Mouse (Mus musculus): ENCODE measurements at regions not wholly inside any gene's neighbourhood (a gene's known extent, or its start where the extent isn't known, plus 50 kb on each side); places are given as distances from the start of the nearest gene placed in this dataset.

- DNase-seq (ENCODE audit: low spot score) = no peak
Measured at GRCm38 (mm10) chr1:183865111-183865510, 148.0 kb upstream of the Dusp10 start.

GRCm38 (mm10) chr1:183865586-183865985 is 147.5 kb upstream of the Dusp10 start:
- no peak for DNase-seq (ENCODE audit: low spot score)

DNA sequence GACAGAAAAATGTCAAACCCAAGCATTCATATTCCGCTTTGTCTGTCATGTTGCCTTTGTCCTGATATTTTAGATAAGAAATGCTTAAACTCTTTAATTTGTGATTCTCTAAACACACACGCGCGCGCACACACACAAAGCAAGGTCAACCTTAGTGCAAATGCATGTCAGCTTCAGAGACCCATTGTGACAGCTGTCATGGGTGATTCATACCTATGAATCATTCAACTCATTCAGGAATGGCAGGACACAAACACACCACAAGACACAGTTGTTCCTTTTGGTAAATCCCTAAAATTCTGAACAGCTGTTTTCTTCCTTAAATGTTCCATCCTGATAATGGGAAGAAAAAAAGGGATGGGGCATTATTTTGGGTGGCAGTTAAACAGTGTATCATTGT is 144.1 kb upstream of the Dusp10 start:
- no peak for DNase-seq (ENCODE audit: low spot score)

DNA sequence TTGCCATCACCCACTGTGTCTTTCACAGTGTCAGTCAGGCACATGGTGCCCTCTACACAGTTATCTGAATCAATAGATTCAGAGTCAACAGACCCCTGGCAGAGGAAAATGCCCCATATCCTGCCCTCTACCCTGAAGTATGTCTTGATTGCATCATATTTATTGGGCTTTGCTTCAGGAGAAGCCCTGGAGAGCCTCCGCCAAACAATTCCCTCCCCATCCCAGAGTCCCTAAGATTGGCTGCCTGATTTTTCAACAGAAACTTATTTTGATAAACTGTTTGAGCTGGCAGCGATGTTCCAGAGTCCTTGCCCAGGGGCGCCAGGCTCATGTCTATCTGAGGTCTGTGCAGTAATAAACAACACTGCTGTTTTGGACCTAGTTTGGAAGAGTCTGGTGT is 117.2 kb upstream of the Dusp10 start:
- peak; percentile 14 for DNase-seq (ENCODE audit: low spot score)

- DNase-seq (ENCODE audit: low spot score) = no peak
Measured at GRCm38 (mm10) chr1:183898091-183898490, 115.0 kb upstream of the Dusp10 start.

- DNase-seq (ENCODE audit: low spot score) = no peak
Measured at GRCm38 (mm10) chr1:183904564-183904963, 108.5 kb upstream of the Dusp10 start.

GRCm38 (mm10) chr1:183905345-183906142 is 107.6 kb upstream of the Dusp10 start:
- DNase-seq (ENCODE audit: low spot score) = peak; percentile 51

DNA sequence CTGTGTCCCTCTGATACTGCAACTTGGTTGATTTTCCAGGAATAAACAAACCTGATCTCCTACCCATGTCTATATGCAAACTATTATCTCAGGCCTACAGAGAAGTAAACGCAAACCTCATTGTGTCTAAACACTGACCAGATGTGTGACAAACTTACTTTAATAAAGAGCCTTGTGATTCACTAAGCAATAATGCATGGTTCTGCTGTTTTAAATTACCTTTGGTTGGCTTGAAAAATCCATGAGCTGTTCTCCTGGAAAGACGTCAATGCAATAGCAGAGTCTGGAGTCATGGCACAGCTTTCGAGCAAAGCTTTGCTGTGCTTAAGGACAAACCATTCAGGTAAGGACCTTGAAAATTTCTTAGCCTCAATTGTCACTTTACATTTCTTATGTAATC is 95.4 kb upstream of the Dusp10 start:
- DNase-seq (ENCODE audit: low spot score) = no peak

GRCm38 (mm10) chr1:183921262-183921661 is 91.8 kb upstream of the Dusp10 start:
- DNase-seq (ENCODE audit: low spot score) = no peak

DNA sequence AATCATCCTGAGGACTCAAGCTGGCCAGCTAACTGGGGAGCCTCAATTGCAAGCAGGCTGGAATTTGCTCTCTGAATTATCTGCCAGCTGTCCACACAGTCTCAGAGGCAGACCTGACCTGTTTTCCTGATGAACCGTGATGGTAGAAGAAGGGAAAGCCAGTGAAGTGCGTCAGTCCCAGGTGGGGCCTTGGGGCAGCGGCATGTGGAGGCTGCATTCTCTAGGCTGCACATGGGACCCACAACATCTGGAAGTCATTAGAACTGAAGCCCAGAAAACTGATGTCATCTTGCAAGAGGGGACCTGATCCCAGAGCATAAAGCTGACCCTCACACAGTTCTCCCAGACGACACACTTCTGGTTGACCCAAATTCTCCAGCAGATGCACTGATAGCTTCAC is 84.6 kb upstream of the Dusp10 start:
- DNase-seq (ENCODE audit: low spot score) = no peak

- no peak for DNase-seq (ENCODE audit: low spot score)
Measured at GRCm38 (mm10) chr1:183930363-183930982, 82.6 kb upstream of the Dusp10 start.

- DNase-seq (ENCODE audit: low spot score) = no peak
Measured at GRCm38 (mm10) chr1:183931141-183931540, 82.0 kb upstream of the Dusp10 start.

GRCm38 (mm10) chr1:183933845-183934244 is 79.3 kb upstream of the Dusp10 start:
- DNase-seq (ENCODE audit: low spot score) = no peak

DNA sequence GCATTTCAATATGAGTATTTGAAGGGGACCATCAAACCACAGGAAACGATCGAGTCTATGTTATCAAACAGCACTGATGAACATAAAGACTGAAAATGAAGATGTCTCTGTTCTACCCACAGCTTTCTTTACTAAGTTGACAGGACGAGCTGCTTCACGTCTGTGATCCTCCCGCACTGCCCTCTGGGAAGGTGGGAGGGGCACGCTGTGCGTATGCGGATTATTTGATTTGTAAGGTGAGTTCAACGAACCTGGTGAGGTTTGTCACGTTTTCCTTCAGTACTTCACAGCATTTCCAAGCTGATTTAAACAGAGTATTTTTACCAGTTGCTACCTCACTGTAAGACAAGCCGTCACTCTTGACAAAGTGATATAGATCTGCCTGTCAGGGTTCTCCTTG is 75.9 kb upstream of the Dusp10 start:
- DNase-seq (ENCODE audit: low spot score) = no peak

DNA sequence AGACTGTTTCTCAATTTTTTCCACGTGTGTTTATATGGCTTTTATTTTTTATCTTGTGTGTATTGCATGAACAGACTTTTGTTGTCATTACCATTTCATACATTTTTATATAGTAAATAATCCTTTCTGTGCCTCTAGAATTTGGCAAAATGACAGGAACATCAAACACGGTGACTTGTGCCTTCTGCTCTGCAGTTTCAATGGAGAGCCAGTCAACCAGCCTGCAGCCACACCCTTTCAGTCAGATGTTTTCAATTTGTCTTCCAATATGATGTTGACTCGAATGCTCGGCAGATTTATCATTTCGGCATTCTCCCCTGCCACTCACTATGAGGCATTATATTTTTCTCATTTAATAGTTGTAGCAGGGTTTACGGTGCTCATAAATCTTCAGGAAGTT is 74.7 kb upstream of the Dusp10 start:
- no peak for DNase-seq (ENCODE audit: low spot score)

DNA sequence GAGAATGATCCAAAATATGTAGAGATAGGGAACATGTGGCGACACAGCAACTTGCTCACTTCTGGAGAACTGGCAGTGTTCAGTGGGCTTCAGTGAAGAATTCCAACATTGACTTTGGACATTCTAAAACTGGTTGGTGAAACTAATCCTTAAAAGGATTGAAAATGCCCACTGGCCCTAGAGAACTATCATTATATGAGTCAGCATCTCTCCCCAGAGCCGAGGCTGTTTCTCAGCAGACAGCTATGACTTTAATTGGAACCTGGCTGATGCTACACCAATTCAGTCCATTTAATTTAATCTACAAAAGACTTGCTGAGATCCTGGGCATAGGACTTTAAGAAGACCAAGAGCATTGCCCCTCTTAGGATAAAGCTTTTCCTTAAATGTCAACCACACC is 72.4 kb upstream of the Dusp10 start:
- no peak for DNase-seq (ENCODE audit: low spot score)

DNA sequence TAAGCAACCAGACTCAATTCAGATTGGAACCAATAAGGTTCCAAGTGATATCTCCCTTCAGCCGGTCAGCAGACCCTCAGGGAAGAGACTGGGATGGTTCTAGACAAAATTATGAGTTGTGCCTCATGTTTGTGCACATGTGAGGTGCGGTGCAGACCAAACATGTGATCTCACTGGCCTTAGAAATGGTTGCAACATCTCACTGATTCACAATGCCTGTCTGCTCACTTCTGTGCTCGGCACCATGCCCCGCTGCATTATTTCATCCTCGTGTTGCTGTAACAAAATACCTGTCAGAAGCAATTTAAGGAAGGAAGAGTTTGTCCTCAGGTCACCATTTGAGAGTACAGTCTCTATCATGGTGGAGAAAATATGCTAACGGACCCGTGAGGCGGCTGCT is 66.9 kb upstream of the Dusp10 start:
- DNase-seq (ENCODE audit: low spot score) = no peak

DNA sequence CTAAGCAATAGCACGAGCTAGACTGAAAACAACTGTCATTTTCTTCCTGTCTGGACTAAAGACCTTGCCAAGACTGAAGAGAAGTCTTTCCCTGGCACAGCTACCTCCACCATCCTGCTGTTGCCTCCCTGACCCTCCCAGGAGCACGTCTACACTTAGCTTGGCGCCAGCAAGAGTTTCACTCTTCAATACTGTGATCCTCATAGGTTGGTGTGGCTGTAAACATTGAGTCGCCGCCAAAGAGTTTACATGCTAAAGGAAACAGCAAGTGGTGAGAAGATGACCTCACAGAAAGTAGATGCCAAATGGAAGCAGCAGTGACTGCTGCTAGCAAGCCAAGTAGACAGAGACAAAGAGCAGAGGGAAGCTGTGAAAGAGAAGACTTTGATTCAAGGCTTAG is 66.0 kb upstream of the Dusp10 start:
- DNase-seq (ENCODE audit: low spot score) = no peak

DNA sequence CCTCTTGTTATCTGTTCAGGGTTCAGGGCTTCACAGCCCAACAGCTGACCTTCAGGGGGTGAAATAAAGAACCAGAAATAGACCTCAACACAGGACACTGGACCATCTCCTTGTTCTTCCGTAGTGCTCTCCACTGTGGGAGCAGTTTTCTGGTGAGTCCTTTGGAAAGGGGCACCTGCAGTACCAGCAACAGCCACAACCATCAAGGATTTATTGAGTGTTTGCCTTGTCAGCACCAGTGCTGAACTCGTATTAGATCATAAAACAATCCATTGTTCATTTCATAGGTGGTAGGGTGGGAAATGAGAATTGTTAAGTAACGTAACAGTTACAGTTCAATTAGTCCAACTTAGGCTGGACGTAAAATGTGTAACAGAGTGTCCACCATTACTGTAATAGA is 63.9 kb upstream of the Dusp10 start:
- DNase-seq (ENCODE audit: low spot score) = no peak

DNA sequence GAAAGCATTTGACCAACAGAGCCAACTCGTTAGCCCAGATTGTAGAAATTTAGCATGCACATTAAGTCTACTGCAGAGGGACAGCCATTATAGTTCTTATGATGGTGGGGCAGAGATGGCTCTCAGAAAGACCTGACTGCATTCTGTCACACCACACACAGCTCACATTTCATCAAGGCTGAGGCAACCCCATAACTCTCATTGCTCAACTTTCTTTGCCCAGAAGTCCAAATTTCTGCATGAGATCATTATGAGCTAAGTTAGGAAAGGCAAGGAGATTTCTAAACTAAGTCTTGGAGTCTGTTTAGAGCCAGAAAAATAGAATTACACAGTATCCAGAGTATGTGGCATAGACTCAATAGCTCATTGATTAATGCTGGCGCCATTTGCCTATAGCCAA is 59.0 kb upstream of the Dusp10 start:
- no peak for DNase-seq (ENCODE audit: low spot score)

DNA sequence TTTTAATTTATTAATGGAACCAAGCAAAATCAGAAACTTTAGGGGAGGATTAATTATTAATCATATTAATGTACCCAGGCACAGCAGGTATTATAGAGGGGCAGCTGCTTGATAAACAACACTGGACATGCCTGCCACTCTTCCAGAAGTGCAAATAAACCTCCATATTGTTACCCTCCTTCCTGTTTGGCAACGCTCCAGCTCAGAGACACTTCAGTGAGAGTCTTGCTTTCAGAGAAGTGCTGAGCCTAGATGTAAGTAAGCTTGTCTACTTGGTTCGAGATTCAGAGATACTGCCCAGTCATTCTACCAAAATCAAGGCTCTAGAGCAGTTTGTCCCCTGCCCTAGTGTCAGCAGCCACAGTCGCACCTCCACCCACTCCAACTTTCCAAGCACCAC is 56.7 kb upstream of the Dusp10 start:
- DNase-seq (ENCODE audit: low spot score) = no peak

DNA sequence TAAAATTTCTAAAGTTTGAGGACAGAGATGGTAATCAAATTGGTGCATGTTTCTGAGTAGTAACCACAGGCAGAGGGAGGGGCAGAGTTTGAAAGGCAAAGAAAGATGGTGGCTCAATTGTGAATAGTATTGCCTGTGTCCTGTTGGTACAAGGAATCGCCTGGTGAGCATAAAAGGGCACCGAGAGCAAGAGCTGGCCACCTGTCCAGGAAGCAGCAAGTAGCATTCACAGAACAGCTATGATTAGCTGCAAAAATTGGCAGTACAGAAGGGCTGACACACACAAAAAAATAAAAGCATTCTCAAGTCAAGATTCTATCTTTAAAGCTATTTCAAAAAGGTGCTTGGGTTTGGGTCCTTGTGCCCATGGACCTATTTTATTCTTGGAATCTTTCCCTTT is 51.7 kb upstream of the Dusp10 start:
- DNase-seq (ENCODE audit: low spot score) = no peak

- DNase-seq (ENCODE audit: low spot score) = no peak
Measured at GRCm38 (mm10) chr1:183962486-183962885, 50.6 kb upstream of the Dusp10 start.

DNA sequence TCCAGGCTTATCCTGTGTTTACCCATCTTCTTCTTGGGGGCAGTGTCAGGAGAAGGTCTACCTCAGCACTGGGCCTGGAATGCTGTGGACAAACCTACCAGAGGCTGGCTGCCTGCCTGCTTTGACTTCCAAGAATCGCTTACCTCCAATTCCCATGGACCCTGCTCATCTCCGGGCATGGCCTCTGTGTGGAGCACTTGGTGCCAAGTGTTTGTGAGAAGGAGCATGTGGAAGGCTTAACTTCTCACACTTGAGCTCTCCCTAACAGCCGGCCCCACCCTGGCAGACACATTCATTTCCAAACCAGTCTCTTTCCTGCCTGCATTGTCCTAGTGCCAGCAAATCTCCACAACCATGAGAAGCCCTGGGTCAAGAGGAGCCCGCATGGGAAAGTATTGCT is 49.8 kb upstream of the Dusp10 start:
- no peak for DNase-seq (ENCODE audit: low spot score)
